Mouse (Mus musculus): ENCODE results near the gene Fam104a. TPM values are rescaled to one million over a fixed set of nuclear protein-coding genes. Genes with fewer than 3 reads are reported as not detected.

The Fam104a gene
- total RNA-seq, 2 experiments from 2014 or later: 26.5 to 26.6 TPM

DNA sequence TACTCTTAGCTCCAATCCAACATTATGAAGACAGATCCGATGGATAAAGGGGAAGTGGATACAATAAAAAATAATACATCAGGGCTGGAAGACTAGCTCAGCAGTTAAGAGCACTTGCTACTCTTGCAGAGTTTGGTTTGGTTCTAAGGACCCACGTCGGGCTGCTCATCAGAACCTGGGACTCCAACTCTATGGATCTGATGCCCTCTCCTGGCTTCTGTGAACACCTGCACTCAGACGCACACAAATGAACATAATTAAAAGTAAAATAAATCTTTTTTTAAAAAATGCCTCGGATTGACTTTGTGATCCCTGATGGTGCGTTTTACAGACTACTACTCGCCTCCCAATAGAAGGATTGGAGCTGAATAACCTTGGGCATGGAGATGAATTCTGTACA lies 53.3 kb downstream of the Fam104a start:
- no peak for DNase-seq

DNA sequence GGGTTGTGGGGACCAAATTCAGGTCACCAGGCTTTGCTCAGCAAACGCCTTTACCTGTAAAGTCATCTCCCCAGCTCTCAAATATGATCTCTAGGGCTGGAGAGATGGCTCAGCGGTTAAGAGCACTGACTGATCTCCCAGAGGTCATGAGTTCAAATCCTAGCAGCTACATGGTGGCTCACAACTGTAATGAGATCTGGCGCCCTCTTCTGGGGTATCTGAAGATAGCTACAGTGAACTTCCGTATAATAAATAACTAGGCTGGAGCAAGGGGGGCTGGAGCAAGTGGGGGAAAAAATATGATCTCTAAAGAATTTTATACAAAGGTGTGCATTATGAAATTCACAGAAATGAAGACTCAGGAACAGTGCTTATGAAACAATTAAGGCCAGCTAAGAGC lies 56.2 kb downstream of the Fam104a start:
- no peak for DNase-seq

DNA sequence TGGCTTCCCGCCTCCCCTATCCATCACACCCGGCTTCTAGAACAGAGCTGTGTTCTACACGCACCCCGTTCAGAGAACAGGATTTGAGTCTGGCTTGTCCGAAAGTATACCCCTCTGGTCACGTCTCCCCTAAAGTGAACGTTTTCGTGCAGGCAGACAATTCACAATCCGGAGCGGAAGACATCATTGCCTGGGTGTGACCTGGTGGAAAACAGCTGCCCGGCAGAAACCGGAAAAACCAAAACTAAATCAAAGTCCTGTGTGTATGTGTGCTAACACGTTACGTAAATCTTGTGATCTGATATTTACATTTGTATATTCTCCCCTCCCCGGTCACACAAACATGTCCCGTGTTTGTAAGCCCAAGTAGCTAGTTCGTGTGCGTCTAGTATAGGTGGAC lies 58.5 kb downstream of the Fam104a start:
- no peak for DNase-seq

DNA sequence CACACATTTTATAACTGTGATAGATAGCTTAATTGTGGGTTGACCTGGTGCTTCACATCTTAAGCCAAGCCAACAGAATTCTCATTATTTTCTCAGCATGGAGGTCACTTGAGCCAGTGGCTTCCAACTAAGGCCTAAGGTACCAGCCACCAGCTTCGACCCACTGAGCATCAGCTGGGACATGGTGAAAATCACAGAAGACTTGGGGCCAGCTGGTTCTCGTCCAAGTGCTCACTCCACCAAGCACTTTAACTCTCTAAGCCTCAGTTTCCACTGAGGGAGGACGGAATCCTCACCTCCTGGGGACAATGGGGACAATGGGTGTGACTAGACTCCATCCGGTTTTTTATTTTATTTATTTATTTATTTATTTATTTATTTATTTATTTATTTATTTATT lies 61.9 kb downstream of the Fam104a start:
- no peak for DNase-seq

DNA sequence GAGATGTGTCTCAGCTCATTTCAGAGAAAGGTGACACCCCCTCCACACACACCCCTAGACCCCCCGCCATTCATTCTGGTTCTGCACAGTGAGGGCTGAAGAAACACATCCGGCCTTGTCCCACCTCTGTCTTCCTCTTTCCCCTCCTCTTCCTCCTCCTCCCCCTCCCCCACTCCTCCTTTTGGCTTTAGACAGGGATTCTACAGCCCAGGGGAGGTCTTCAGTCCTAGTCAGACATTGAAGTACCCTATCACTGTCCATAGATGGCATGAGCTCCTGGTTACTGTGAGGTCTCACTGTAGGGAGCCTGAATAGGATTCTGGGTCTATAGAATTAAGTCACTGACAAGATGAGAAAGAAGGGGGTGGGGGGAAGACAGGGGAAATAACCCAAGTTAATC lies 63.0 kb downstream of the Fam104a start:
- DNase-seq: no peak

DNA sequence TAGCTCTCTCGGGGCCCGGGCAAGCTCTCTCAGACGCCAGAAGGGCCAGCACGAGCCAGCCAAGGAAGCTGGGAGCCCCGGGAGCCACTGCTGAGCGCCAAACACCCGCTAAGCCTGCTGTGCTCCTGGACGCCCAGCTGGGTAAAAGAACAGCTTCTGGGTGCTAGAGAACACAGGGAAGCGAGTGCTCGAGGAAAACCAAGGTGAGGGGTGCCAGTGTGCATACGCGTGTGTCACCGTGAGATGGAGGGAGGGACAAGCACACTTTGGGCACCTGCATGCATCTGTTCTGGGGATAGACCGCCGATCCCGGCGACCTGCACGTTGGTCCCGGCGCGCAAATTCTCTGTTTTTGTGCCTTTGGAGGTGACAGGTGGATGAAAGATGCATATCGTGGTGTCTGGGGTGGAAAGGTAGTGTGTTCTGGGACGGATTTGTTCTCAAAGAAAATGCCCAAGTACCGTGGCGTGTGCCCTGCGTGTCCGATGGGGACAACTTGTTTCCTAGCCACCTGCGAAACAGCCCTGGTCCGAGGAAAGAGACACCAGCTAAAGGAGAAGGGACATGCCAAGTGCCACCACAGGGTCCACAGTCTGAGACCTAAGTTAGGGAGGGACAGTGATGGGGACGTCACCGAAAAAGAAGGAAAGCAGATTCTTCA lies 64.4 kb downstream of the Fam104a start:
- DNase-seq: no peak

DNA sequence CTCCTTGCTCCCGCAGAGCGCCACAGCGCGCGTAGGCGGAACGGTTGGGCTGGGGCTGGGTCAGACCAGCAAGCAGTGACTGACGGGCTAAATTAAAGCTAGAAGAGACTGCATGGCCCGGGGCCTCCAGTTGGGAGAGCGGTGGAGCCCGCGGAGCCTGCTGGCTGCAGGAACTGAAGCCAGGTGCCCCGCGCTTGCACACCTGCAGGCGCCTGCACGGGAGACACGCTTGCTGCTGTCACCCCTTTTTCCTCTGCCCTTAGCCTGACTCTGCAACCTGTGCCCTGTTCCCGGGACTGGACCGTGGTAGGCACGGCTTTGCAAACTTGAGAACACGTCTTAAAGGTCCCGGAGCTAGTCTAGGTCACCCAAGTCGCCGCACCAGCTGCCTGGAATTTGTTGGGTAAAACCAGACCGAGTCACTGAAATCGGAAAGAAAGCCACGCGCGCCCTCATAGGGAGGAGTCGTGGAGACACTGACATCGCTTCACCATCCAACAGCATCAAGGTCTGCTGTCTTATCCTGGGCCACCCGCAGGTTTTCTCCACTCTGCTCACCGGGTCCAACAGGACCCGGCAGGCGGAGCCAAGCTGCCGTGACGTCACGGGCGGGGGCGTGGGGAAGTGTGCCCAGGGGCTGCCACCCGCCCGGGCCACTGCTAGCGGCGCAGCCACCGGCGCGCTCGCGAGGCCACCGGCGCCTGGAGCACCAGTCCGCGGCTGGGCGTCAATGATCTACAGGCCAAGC lies 65.1 kb downstream of the Fam104a start, which contains the start of gene Sstr2:
TSS of gene Sstr2 (plus strand) at position 671 of the 748 bp plus-strand sequence.
- DNase-seq: peak; percentile 76 to 80

DNA sequence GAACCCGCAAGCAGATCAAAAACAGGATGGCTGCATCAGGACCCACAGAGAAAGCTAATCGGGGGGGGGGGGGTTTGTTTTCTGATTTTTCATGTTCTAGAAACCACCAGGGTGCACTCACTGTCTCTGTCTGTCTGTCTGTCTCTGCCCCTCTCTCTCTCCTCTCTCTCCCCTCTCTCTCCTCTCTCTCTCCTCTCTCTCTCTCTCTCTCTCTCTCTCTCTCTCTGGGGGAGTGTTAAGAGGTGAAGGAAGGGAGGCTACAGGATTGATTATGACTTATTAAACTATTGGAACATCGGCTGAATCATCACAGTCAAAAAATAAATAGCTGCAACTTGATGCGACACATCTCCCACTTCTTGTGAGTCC lies 65.7 kb downstream of the Fam104a start:
- no peak for DNase-seq

DNA sequence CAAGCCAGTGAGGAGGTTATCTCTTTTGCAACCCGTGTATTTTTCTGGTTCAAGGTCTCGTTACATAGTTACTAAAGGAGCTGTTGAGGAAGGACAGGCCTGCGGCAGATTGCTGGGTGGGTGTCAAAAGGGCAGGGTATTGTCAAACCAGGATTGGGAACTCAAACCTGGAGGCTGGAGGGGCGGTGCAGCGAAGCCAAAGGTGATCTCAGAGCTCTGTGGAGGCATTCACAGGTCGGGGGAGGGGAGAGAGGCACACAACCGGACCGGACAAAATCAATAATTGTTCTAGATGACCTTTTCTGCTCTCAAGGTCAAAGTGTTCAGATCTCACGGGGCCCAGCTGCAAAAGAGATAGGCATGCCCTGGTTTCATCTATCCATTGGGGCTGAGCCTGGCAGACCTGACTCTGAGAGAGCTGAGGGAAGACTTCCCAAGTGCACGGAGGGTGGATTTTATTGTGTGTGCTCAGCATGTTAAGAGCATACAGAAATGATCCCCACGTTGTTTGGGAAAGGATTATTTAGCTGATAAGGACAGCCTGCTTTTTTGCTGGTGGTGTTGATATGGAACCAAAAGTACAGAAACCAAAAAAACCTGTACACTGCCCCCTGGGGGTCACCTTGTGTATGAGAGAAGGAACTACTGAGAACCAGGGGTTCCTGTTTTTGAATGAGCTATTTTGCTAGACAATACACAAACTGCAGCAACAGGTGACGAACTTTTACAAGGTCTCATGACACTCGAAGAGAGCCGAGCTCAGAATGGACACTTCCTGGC lies 66.6 kb downstream of the Fam104a start:
- peak; percentile 45 to 50 for DNase-seq

DNA sequence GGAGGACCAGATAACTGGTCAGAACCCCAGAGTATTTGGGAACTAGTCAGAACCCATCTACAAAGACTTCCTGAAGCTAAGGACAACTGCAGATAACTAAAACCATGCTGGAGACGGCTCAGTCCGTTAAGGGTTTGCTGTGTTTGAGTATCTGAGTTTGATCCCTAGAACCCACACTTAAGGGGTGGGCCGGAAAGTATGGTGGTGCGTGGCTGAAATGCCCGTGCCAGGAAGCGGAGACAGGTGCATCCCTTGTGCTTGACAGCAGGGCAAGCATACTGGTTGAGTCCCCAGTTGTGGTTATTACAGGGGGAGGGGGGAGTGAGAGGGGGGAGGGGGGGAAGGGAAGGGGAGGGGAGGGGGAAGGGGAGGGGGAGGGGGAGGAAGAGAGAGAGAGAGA lies 69.5 kb downstream of the Fam104a start:
- no peak for DNase-seq

DNA sequence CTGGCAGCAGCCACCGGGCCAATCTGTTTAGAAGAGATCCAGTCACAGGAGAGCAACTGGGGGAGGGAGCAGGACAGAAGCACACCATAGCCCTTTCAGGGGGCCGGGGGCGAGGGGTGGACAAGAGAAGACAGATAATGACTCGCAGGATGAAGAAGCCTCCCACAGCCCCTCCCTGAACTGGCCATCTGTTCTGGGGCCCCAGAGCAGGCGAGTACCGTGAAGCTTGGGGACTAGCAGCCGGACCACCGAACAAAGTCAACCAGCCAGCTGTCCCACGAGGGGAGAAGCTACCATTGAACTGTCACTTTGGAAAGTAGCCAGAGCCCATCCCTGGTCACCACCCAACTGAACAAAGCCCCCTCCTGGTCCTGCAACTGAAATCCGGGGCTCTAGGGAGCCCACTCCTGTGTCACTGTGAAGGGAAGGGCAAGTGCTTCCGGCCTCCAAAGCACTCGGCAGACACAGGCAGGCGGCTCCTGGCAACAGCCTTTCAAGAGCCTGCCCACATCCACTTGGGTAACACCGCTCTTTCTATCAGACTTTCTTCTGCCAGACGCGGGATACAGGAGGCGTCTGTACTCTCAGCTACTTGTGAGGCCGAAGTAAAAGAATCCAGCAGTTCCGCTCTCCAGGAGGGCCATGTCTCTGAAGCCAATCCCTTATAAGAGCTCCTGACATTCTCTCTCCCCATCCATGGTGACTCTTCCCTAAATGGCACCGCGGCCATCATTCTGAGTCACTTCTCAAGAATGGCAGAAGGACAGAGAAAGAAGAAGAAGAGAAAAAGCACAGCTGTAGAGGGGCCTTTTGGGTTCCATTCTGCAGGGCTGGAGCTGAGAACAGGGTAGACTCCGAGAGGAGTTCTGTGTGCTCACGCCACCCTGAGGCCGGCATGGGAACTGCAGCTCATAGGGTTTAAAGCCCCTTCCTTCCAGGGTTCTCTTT lies 72.0 kb downstream of the Fam104a start:
- peak; percentile 51 to 54 for DNase-seq

Other genes starting within 250 kb of the Fam104a start
- gene Sstr2, start 64.8 kb downstream of the Fam104a start, total RNA-seq (2021): 10 to 100 TPM; 22.6 to 23.8 TPM
- gene Cog1, start 35.0 kb downstream of the Fam104a start, total RNA-seq (2021): 10 to 100 TPM; 55.0 to 59.6 TPM
- gene Slc39a11, start 34.1 kb downstream of the Fam104a start, total RNA-seq (2021): 10 to 100 TPM; 19.8 to 20.8 TPM
- gene D11Wsu47e, start 257 bp upstream of the Fam104a start, total RNA-seq (2021): 10 to 100 TPM; 15.0 to 17.3 TPM
- gene Cpsf4l, start 25.9 kb upstream of the Fam104a start, total RNA-seq (2021): not detected
- gene Cdc42ep4, start 67.7 kb upstream of the Fam104a start, total RNA-seq (2021): 10 to 100 TPM; 34.5 to 38.0 TPM